Mouse (Mus musculus) liver, postnatal 0 days (tissue): Measurements from ENCODE around the gene Lekr1. TPM values are rescaled to one million over a fixed set of nuclear protein-coding genes. Genes with fewer than 3 reads are reported as not detected.

Experiments used
- ATAC-seq: fragments of 200-750 bp; cut with Nextera tagmentation; 2 replicates; pipeline ENCODE4 v1.8.0; 2017; ENCODE audit warnings: mild to moderate bottlenecking, moderate library complexity
- DNase-seq: peaks from one replicate; pipeline ENCODE4 v3.0.0-alpha.2; 2016
- H3K27ac ChIP-seq: fragments of 300-500 bp; sonication (generic); 2 replicates; pipeline ENCODE4 v1.5.1; 2014; ENCODE audit warnings: antibody characterized with exemption, moderate library complexity, mild to moderate bottlenecking, low read depth
- H3K27me3 ChIP-seq: fragments of 300-500 bp; sonication (generic); 2 replicates; pipeline ENCODE4 v1.6.1; 2014; ENCODE audit warnings: low read length, control low read depth, mixed read lengths; ENCODE audit not compliant: insufficient read depth
- H3K36me3 ChIP-seq: fragments of 300-500 bp; sonication (generic); replicated peaks from 2 replicates; pipeline ENCODE4 v1.6.1; 2014; ENCODE audit warnings: mild to moderate bottlenecking, control low read depth, low read length, moderate library complexity, mixed read lengths; ENCODE audit not compliant: insufficient read depth
- H3K4me1 ChIP-seq: fragments of 300-500 bp; sonication (generic); 2 replicates; pipeline ENCODE4 v1.6.1; 2014; ENCODE audit warnings: antibody characterized with exemption, mild to moderate bottlenecking, control low read depth; ENCODE audit not compliant: insufficient read depth
- H3K4me2 ChIP-seq: fragments of 300-500 bp; sonication (generic); 2 replicates; pipeline ENCODE4 v1.6.1; 2014; ENCODE audit warnings: low read depth, mild to moderate bottlenecking, low read length, moderate library complexity, mixed read lengths
- H3K4me3 ChIP-seq: fragments of 300-500 bp; sonication (generic); 2 replicates; pipeline ENCODE4 v1.5.1; 2014; ENCODE audit warnings: low read depth, low read length
- H3K9ac ChIP-seq: fragments of 300-500 bp; sonication (generic); replicated peaks from 2 replicates; pipeline ENCODE4 v1.6.1; 2014; ENCODE audit warnings: mild to moderate bottlenecking, moderate library complexity
- H3K9me3 ChIP-seq: fragments of 300-500 bp; sonication (generic); 2 replicates; pipeline ENCODE4 v1.6.1; 2016; ENCODE audit warnings: mild to moderate bottlenecking, control low read depth, low read length, mixed read lengths
- CTCF ChIP-seq: sonication (generic); IDR thresholded peaks from 2 replicates; pipeline ENCODE4 v1.5.1; 2016; ENCODE audit warnings: antibody characterized with exemption, low read depth
- EP300 ChIP-seq: IDR thresholded peaks from 2 replicates; pipeline ENCODE4 v1.6.1; 2016; ENCODE audit warnings: antibody characterized with exemption, low read depth, mild to moderate bottlenecking
- WGBS: fragments of 180-500 bp; shearing (Covaris S2); extraction: QIAGEN DNeasy Blood & Tissue Kit; methylation state at CpG from one replicate; pipeline ENCODE4 v1.1.7; 2014; ENCODE audit not compliant: insufficient replicate concordance; 5-methylcytosine and 5-hydroxymethylcytosine counted together
- polyA plus RNA-seq: library from polyadenylated mRNA; unstranded; fragments of >200 nt; fragmentation: Nextera tagmentation; extraction: Ambion mirVana; gene quantifications from 2 replicates; pipeline ENCODE4 v1.2.1, GENCODE M21; 2015

The Lekr1 gene
- polyA plus RNA-seq, 1 experiment from 2014 or later: 1.0 TPM

GRCm38 (mm10) chr3:65673725-65674124 is 7.7 kb downstream of the Lekr1 start:
- ATAC-seq (no peak), DNase-seq (no peak)
- 51% methylated on average over 8 of the region's 8 CpGs for WGBS
- Histone ChIP-seq H3K4me1 (no peaks in the 10 kb centered on the region), H3K9me3 (no peaks in the 10 kb centered on the region), H3K4me2 (no peak overlapping the region), H3K36me3 (no peaks in the 10 kb centered on the region), H3K27ac (no peak overlapping the region), H3K4me3 (no peak overlapping the region), H3K9ac (no peak overlapping the region), H3K27me3 (no peaks in the 10 kb centered on the region)
- no peak for TF ChIP-seq CTCF

- no peak for DNase-seq
- no peak overlapping the region for H3K4me3 ChIP-seq
- TF ChIP-seq EP300 (no peak), CTCF (no peak)
Measured at GRCm38 (mm10) chr3:65680612-65681011, 14.6 kb downstream of the Lekr1 start.

GRCm38 (mm10) chr3:65689705-65690104 is 23.7 kb downstream of the Lekr1 start:
- H3K9me3 ChIP-seq: no peaks in the 10 kb centered on the region
- DNase-seq (no peak), ATAC-seq (no peak)
- H3K36me3 ChIP-seq: no peaks in the 10 kb centered on the region
- no peaks in the 10 kb centered on the region for H3K4me1 ChIP-seq
- H3K27me3 ChIP-seq: no peaks in the 10 kb centered on the region
- no peak overlapping the region for H3K9ac ChIP-seq
- WGBS: 51% methylated on average over 2 of the region's 2 CpGs
- no peak overlapping the region for H3K4me2 ChIP-seq
- TF ChIP-seq EP300 (no peak), CTCF (no peak)
- H3K4me3 ChIP-seq: no peak overlapping the region
- H3K27ac ChIP-seq: no peak overlapping the region

More at GRCm38 (mm10) chr3:65680612-65681011, 14.6 kb downstream of the Lekr1 start:
- no peak overlapping the region for H3K27ac ChIP-seq
- ATAC-seq: no peak
- no peak overlapping the region for H3K4me2 ChIP-seq
- H3K9ac ChIP-seq: no peak overlapping the region
- no peaks in the 10 kb centered on the region for H3K36me3 ChIP-seq
- no peaks in the 10 kb centered on the region for H3K9me3 ChIP-seq
- no peaks in the 10 kb centered on the region for H3K27me3 ChIP-seq
- no peaks in the 10 kb centered on the region for H3K4me1 ChIP-seq
- WGBS: 62% methylated on average over 1 of the region's 1 CpGs

GRCm38 (mm10) chr3:65690850-65691249 is 24.8 kb downstream of the Lekr1 start:
- Histone ChIP-seq H3K27me3 (no peaks in the 10 kb centered on the region), H3K4me1 (no peaks in the 10 kb centered on the region), H3K27ac (no peak overlapping the region), H3K4me3 (no peak overlapping the region), H3K9me3 (no peaks in the 10 kb centered on the region), H3K9ac (no peak overlapping the region), H3K4me2 (no peak overlapping the region), H3K36me3 (no peaks in the 10 kb centered on the region)
- no peak for TF ChIP-seq EP300
- no peak for TF ChIP-seq CTCF
- DNase-seq (no peak), ATAC-seq (no peak)
- 76% methylated on average over 2 of the region's 2 CpGs for WGBS

GRCm38 (mm10) chr3:65699704-65700103 is 33.7 kb downstream of the Lekr1 start:
- Histone ChIP-seq H3K4me2 (no peak overlapping the region), H3K9me3 (no peaks in the 10 kb centered on the region), H3K9ac (no peak overlapping the region), H3K4me1 (no peaks in the 10 kb centered on the region), H3K27ac (no peak overlapping the region), H3K36me3 (no peaks in the 10 kb centered on the region), H3K27me3 (no peaks in the 10 kb centered on the region), H3K4me3 (no peak overlapping the region)
- DNase-seq (no peak), ATAC-seq (no peak)
- TF ChIP-seq CTCF (no peak), EP300 (no peak)
- 81% methylated on average over 1 of the region's 1 CpGs for WGBS

- H3K27me3 ChIP-seq: no peaks in the 10 kb centered on the region
- WGBS: 63% methylated on average over 3 of the region's 3 CpGs
- no peaks in the 10 kb centered on the region for H3K36me3 ChIP-seq
- no peak overlapping the region for H3K4me3 ChIP-seq
- no peak overlapping the region for H3K9ac ChIP-seq
- TF ChIP-seq CTCF (no peak), EP300 (no peak)
- no peak overlapping the region for H3K27ac ChIP-seq
- ATAC-seq: no peak
- H3K9me3 ChIP-seq: no peaks in the 10 kb centered on the region
- H3K4me1 ChIP-seq: no peaks in the 10 kb centered on the region
- no peak for DNase-seq
- H3K4me2 ChIP-seq: no peak overlapping the region
Measured at GRCm38 (mm10) chr3:65714372-65714771, 48.3 kb downstream of the Lekr1 start.

- no peaks in the 10 kb centered on the region for H3K27me3 ChIP-seq
- DNase-seq (no peak), ATAC-seq (no peak)
- H3K9me3 ChIP-seq: no peaks in the 10 kb centered on the region
- no peak overlapping the region for H3K9ac ChIP-seq
- H3K27ac ChIP-seq: no peak overlapping the region
- TF ChIP-seq CTCF (no peak), EP300 (no peak)
- no peak overlapping the region for H3K4me2 ChIP-seq
- no peaks in the 10 kb centered on the region for H3K36me3 ChIP-seq
- no peaks in the 10 kb centered on the region for H3K4me1 ChIP-seq
- H3K4me3 ChIP-seq: no peak overlapping the region
- WGBS: 75% methylated on average over 2 of the region's 2 CpGs
Measured at GRCm38 (mm10) chr3:65717406-65717805, 51.4 kb downstream of the Lekr1 start.
